Mouse (Mus musculus) stomach, postnatal 0 days (tissue): ENCODE measurements around the gene Tmem198. TPM values are rescaled to one million over a fixed set of nuclear protein-coding genes. Genes with fewer than 3 reads are reported as not detected.

Source experiments
- ATAC-seq: fragments of 200-750 bp; cut with Nextera tagmentation; 2 replicates; pipeline ENCODE4 v1.8.0; 2017; ENCODE audit not compliant: low FRiP score, low TSS enrichment
- DNase-seq: peaks from one replicate; pipeline ENCODE4 v3.0.0-alpha.2; 2016; ENCODE audit warnings: low spot score
- H3K27ac ChIP-seq: fragments of 300-500 bp; sonication (generic); replicated peaks from 2 replicates; pipeline ENCODE4 v1.5.1; 2014; ENCODE audit warnings: mild to moderate bottlenecking, control low read depth
- H3K27me3 ChIP-seq: fragments of 300-500 bp; sonication (generic); 2 replicates; pipeline ENCODE4 v1.6.1; 2014; ENCODE audit warnings: low read length; ENCODE audit not compliant: control insufficient read depth, insufficient read depth
- H3K36me3 ChIP-seq: fragments of 300-500 bp; sonication (generic); 2 replicates; pipeline ENCODE4 v1.6.1; 2014; ENCODE audit warnings: low read length, mixed read lengths; ENCODE audit not compliant: control insufficient read depth, insufficient read depth
- H3K4me1 ChIP-seq: fragments of 300-500 bp; sonication (generic); replicated peaks from 2 replicates; pipeline ENCODE4 v1.6.1; 2014; ENCODE audit warnings: antibody characterized with exemption; ENCODE audit not compliant: control insufficient read depth, insufficient read depth
- H3K4me2 ChIP-seq: fragments of 300-500 bp; sonication (generic); replicated peaks from 2 replicates; pipeline ENCODE4 v1.6.1; 2014; ENCODE audit warnings: low read depth, mild to moderate bottlenecking, control low read depth, moderate library complexity
- H3K4me3 ChIP-seq: fragments of 300-500 bp; sonication (generic); 2 replicates; pipeline ENCODE4 v1.5.1; 2014; ENCODE audit warnings: low read depth, low read length, control low read depth
- H3K9ac ChIP-seq: fragments of 300-500 bp; sonication (generic); 2 replicates; pipeline ENCODE4 v1.6.1; 2014; ENCODE audit warnings: mild to moderate bottlenecking, low read length, control low read depth, mixed read lengths
- H3K9me3 ChIP-seq: fragments of 300-500 bp; sonication (generic); 2 replicates; pipeline ENCODE4 v1.6.1; 2016; ENCODE audit warnings: low read length; ENCODE audit not compliant: control insufficient read depth
- CTCF ChIP-seq: IDR thresholded peaks from 2 replicates; pipeline ENCODE4 v1.5.1; 2016; ENCODE audit warnings: antibody characterized with exemption, low read depth, mild to moderate bottlenecking, moderate library complexity
- EP300 ChIP-seq: optimal IDR thresholded peaks from 2 replicates; pipeline ENCODE3; 2016; ENCODE audit warnings: antibody characterized with exemption
- WGBS: fragments of 180-500 bp; shearing (Covaris S2); extraction: QIAGEN DNeasy Blood & Tissue Kit; methylation state at CpG from one replicate; pipeline ENCODE4 v1.1.7; 2014; 5-methylcytosine and 5-hydroxymethylcytosine counted together
- polyA plus RNA-seq: library from polyadenylated mRNA; unstranded; fragments of >200 nt; fragmentation: Nextera tagmentation; extraction: Ambion mirVana; gene quantifications from 2 replicates; pipeline ENCODE4 v1.2.1, GENCODE M21; 2015

The Tmem198 gene
- polyA plus RNA-seq, 1 experiment from 2014 or later, result 1.4 TPM

DNA sequence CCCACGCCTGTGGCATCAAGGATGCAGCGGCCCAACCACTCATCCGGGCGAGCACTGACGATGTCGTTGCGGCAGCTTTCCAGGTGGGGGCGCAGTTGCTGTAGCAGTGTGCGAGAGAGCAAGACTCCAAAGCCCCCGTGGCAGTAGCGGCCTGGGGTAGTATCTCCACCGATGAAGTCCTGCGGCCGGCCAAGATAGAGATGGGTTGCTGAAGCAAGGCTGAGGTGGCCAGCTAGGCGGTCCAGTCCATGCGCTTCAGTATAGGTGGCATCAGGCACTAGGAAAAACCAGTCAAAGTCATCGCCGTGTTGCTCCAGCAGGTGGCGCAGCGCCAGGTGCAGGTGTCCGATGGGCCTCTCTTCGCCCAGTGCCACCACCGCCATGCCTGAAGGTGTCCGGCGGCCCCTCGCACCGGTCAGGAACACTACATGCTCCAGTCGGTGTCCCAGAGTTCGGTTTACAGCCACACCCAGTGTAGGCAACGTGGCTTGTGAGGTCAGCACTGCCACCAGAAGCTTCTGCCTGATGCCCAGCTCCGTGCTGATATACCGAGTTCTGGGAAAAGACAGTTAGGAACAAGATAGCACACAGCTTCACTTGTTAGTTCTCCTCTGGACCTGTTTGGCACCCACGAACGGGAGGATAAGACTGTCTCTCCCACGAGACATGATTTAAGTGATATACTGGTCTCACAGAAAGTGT lies 1.9 kb upstream of the Tmem198 start:
- Histone ChIP-seq H3K27ac (no peak overlapping the region), H3K27me3 (peaks cover 2% of the 10 kb centered on the region; the same call in 1 of the 2 replicates), H3K9ac (no peak overlapping the region), H3K9me3 (no peaks in the 10 kb centered on the region), H3K4me1 (0 out of 2 replicates have a peak, but pooled peaks cover 2% of the 10 kb centered on the region), H3K36me3 (0 out of 2 replicates have a peak, but pooled peaks cover 6% of the 10 kb centered on the region), H3K4me3 (0 out of 2 replicates have a peak overlapping the region, but pooled peaks have one; percentile 1), H3K4me2 (peak overlapping the region; percentile 37)
- 16% methylated on average over 35 of the region's 35 CpGs for WGBS
- peak; percentile 92 for DNase-seq
- peak; percentile 19 for ATAC-seq
- TF ChIP-seq CTCF (peak; percentile 80), EP300 (no peak)

GRCm38 (mm10) chr1:75477966-75478290 lies 1.4 kb upstream of the Tmem198 start:
- Histone ChIP-seq H3K4me1 (0 out of 2 replicates have a peak, but pooled peaks cover 2% of the 10 kb centered on the region), H3K4me3 (peak overlapping the region; percentile 71; the same call in 1 of the 2 replicates), H3K27ac (no peak overlapping the region), H3K36me3 (0 out of 2 replicates have a peak, but pooled peaks cover 6% of the 10 kb centered on the region), H3K9ac (no peak overlapping the region), H3K9me3 (no peaks in the 10 kb centered on the region), H3K27me3 (peaks cover 2% of the 10 kb centered on the region; the same call in 1 of the 2 replicates), H3K4me2 (peak overlapping the region; percentile 86)
- WGBS, result 47% methylated on average over 3 of the region's 3 CpGs
- DNase-seq, result no peak
- ATAC-seq, result no peak
- TF ChIP-seq CTCF, result no peak
- TF ChIP-seq EP300, result no peak

DNA sequence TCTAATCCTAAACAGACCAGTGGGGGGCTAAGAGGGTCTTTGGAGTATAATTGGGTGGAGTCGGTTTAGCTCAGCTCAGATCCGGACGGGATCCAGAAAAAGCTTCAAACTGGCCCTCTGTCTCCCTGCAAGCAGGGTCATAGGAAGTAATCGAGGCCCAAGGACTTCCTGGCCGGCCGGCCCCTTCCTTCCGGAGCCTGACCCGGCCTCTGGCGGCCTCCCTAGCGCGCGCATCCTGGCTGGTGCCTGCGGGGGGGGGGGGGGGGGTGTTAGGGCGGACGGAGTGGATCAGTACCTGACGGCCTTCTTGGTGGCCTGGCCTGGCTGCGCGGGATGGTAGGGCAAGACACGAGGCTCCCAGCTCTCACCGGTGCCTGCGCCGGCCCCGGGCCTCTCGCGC lies 835 bp upstream of the Tmem198 start:
- 0 out of 2 replicates have a peak, but pooled peaks cover 6% of the 10 kb centered on the region for H3K36me3 ChIP-seq
- peaks cover 2% of the 10 kb centered on the region; the same call in 1 of the 2 replicates for H3K27me3 ChIP-seq
- H3K4me1 ChIP-seq, result 0 out of 2 replicates have a peak, but pooled peaks cover 2% of the 10 kb centered on the region
- under 1% methylated on average over 20 of the region's 25 CpGs for WGBS
- H3K27ac ChIP-seq, result peak overlapping the region; percentile 78
- H3K4me3 ChIP-seq, result peak overlapping the region; percentile 71
- peak overlapping the region; percentile 86 for H3K4me2 ChIP-seq
- H3K9ac ChIP-seq, result peak overlapping the region; percentile 75
- ATAC-seq (no peak), DNase-seq (peak; percentile 57)
- TF ChIP-seq EP300, result no peak
- no peak for TF ChIP-seq CTCF
- no peaks in the 10 kb centered on the region for H3K9me3 ChIP-seq

DNA sequence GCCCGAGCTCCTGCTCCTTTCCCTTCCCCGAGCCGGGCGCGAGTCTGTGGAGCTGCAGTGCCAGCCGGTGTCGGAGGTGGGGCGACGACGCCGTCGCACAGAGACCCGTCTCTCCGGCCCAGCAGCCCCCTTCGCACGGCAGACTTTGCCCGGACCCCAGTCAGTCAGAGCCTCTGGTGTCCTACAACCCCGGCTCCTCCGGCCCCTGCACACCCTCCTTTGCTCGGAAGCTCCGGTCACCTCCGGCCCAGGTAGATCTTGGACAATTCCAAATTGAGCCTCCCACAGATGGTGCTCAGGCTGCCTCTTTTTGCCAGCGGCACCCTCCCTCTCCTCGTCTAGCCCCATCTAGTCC lies 280 bp downstream of the Tmem198 start:
- no peak overlapping the region for H3K9ac ChIP-seq

DNA sequence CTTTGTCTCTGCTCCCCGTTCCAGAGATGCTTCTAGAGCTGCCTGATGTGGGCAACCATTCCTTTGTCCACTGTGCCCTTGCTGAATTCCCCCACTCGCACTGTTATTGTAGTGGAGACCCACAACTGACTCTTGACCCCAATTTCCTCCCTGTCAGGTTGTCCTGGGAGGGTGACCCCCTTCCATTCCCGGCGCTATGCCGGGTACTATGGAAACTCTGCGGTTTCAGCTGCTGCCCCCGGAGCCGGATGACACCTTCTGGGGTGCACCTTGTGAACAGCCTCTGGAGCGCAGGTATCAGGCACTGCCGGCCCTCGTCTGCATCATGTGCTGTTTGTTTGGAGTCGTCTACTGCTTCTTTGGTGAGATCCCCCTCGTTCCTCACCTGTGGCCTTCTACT lies 704 bp downstream of the Tmem198 start:
- Histone ChIP-seq H3K27me3 (peaks cover 2% of the 10 kb centered on the region; the same call in 1 of the 2 replicates), H3K27ac (no peak overlapping the region), H3K4me3 (peak overlapping the region; percentile 71; the same call in 1 of the 2 replicates), H3K9me3 (no peaks in the 10 kb centered on the region), H3K36me3 (0 out of 2 replicates have a peak, but pooled peaks cover 2% of the 10 kb centered on the region), H3K9ac (no peak overlapping the region), H3K4me1 (0 out of 2 replicates have a peak, but pooled peaks cover 2% of the 10 kb centered on the region), H3K4me2 (peak overlapping the region; percentile 86)
- no peak for ATAC-seq
- WGBS, result 20% methylated on average over 13 of the region's 13 CpGs
- no peak for TF ChIP-seq CTCF
- no peak for TF ChIP-seq EP300
- DNase-seq, result no peak

More for the DNA sequence above, 280 bp downstream of the Tmem198 start:
- H3K36me3 ChIP-seq, result 0 out of 2 replicates have a peak, but pooled peaks cover 6% of the 10 kb centered on the region
- no peak for TF ChIP-seq EP300
- no peak for TF ChIP-seq CTCF
- ATAC-seq, result peak; percentile 11; the same call in 1 of the 2 replicates
- H3K4me1 ChIP-seq, result 0 out of 2 replicates have a peak, but pooled peaks cover 2% of the 10 kb centered on the region
- peak overlapping the region; percentile 86 for H3K4me2 ChIP-seq
- H3K27ac ChIP-seq, result no peak overlapping the region
- peaks cover 2% of the 10 kb centered on the region; the same call in 1 of the 2 replicates for H3K27me3 ChIP-seq
- H3K9me3 ChIP-seq, result no peaks in the 10 kb centered on the region
- DNase-seq, result no peak
- peak overlapping the region; percentile 71 for H3K4me3 ChIP-seq
- WGBS, result under 1% methylated on average over 24 of the region's 24 CpGs

DNA sequence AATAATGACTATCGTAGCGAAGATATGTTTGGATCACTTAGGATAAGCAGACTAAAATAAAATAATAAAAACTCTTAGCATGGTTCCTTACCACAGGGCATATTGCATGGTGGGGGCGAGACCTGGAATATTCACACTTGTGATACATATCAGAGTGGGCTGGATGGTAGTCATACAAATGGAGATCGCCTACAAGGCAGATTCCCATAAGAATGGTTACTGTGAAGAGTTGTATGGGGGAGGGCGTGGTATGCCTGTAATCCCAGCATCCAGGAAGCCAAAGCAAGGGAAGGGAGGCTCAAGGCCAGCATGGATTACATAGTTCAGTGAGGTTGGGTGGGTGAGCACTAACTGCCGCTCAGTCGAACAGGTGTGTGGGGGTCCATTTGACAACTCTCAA lies 1.4 kb downstream of the Tmem198 start:
- no peak for ATAC-seq
- Histone ChIP-seq H3K27me3 (peaks cover 2% of the 10 kb centered on the region; the same call in 1 of the 2 replicates), H3K9me3 (no peaks in the 10 kb centered on the region), H3K9ac (no peak overlapping the region), H3K4me3 (no peak overlapping the region), H3K27ac (no peak overlapping the region), H3K4me1 (0 out of 2 replicates have a peak, but pooled peaks cover 2% of the 10 kb centered on the region), H3K36me3 (no peaks in the 10 kb centered on the region), H3K4me2 (no peak overlapping the region)
- 88% methylated on average over 7 of the region's 7 CpGs for WGBS
- TF ChIP-seq CTCF (no peak), EP300 (no peak)
- DNase-seq, result no peak
